Mouse (Mus musculus) midbrain, embryonic 14.5 days (tissue): ENCODE measurements around the gene Rbp4. TPM values are rescaled to one million over a fixed set of nuclear protein-coding genes. Genes with fewer than 3 reads are reported as not detected.

ENCODE experiments used
- ATAC-seq: fragments of 200-750 bp; cut with Nextera tagmentation; 2 replicates; pipeline ENCODE4 v1.8.0; 2017; ENCODE audit warnings: moderate number of reproducible peaks, moderate library complexity; ENCODE audit not compliant: low FRiP score, low TSS enrichment
- DNase-seq: peaks from one replicate; pipeline ENCODE4 v3.0.0-alpha.2; 2015
- H3K27ac ChIP-seq: fragments of 300-500 bp; sonication (generic); replicated peaks from 2 replicates; pipeline ENCODE4 v1.5.1; 2014; ENCODE audit warnings: mild to moderate bottlenecking, low read depth, low read length, moderate library complexity
- H3K27me3 ChIP-seq: fragments of 300-500 bp; sonication (generic); 2 replicates; pipeline ENCODE4 v1.6.1; 2014; ENCODE audit warnings: low read length, control low read depth, mixed read lengths; ENCODE audit not compliant: control insufficient read depth, insufficient read depth
- H3K36me3 ChIP-seq: fragments of 300-500 bp; sonication (generic); 2 replicates; pipeline ENCODE4 v1.6.1; 2014; ENCODE audit warnings: low read length, control low read depth; ENCODE audit not compliant: control insufficient read depth, insufficient read depth
- H3K4me1 ChIP-seq: fragments of 300-500 bp; sonication (generic); 2 replicates; pipeline ENCODE4 v1.6.1; 2014; ENCODE audit warnings: mild to moderate bottlenecking, antibody characterized with exemption, low read length, control low read depth; ENCODE audit not compliant: control insufficient read depth, insufficient read depth
- H3K4me2 ChIP-seq: fragments of 300-500 bp; sonication (generic); 2 replicates; pipeline ENCODE4 v1.6.1; 2014; ENCODE audit warnings: mild to moderate bottlenecking, low read length, moderate library complexity
- H3K4me3 ChIP-seq: fragments of 300-500 bp; sonication (generic); replicated peaks from 2 replicates; pipeline ENCODE4 v1.5.1; 2014; ENCODE audit warnings: low read depth, low read length
- H3K9ac ChIP-seq: fragments of 300-500 bp; sonication (generic); replicated peaks from 2 replicates; pipeline ENCODE4 v1.6.1; 2014; ENCODE audit warnings: mild to moderate bottlenecking, low read length, moderate library complexity
- H3K9me3 ChIP-seq: fragments of 300-500 bp; sonication (generic); 2 replicates; pipeline ENCODE4 v1.6.1; 2016; ENCODE audit warnings: low read length, control low read depth, mixed read lengths; ENCODE audit not compliant: control insufficient read depth
- WGBS: fragments of 180-500 bp; shearing (Covaris S2); extraction: QIAGEN DNeasy Blood & Tissue Kit; methylation state at CpG from one replicate; pipeline ENCODE4 v1.1.7; 2014; 5-methylcytosine and 5-hydroxymethylcytosine counted together
- polyA plus RNA-seq: library from polyadenylated mRNA; unstranded; fragments of >200 nt; fragmentation: Nextera tagmentation; extraction: Ambion mirVana; gene quantifications from 2 replicates; pipeline ENCODE4 v1.2.1, GENCODE M21; 2014

Rbp4 gene
- 3.5 and 4.1 TPM in 2 replicates for polyA plus RNA-seq

DNA sequence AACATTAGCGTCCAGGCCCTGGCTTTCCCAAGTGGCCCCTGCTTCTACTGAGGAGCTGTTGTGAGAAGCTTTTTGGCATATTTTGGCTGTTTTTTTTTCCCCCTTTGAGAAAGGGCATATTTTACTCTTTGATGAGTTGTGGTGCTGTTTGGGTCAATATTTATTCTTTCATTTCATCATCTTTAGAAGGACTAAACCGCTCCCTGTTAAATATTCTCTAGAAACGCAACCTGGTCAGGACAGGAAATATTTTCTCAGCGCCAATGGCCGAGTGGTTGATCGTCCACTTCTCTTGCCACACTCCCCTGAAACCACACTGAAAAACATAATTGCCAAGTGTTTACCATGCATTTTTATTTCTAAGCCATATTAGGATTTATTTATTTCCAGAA lies at the start of gene Rbp4:
TSS of gene Rbp4 (minus strand) at position 63 of the 392 bp plus-strand sequence.
- no peaks in the 10 kb centered on the region for H3K36me3 ChIP-seq
- peak within 1 kb of the TSS; percentile 53 for H3K4me3 ChIP-seq
- H3K4me1 ChIP-seq: no peaks in the 10 kb centered on the region
- ATAC-seq (no peak), DNase-seq (no peak)
- H3K9me3 ChIP-seq: no peaks in the 10 kb centered on the region
- peak within 1 kb of the TSS; percentile 54 for H3K9ac ChIP-seq
- peak within 1 kb of the TSS; percentile 79 for H3K4me2 ChIP-seq
- H3K27me3 ChIP-seq: peaks cover 14% of the 10 kb centered on the region
- H3K27ac ChIP-seq: no peak within 1 kb of the TSS
- 69% methylated on average over 6 of the region's 6 CpGs for WGBS

DNA sequence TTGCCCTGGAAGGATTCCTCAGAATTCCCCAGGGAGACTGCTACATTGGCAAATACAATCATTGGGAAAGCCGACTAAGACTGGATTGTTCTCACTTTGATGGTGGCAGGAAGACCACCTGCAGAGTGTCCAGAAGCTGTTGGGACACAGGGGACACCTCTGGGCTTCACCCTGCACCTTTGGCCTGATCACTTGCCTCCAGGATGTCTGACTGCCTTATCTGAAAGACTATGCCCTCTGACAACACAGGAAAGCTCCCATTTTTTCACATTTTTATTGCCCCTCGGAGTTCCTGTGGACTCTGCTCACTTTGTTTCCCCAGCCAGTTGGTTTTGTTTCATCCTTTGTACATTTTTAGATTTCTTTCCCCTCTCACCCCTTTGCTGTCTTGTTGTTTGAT lies 39.6 kb upstream of the Rbp4 start:
- 67% methylated on average over 2 of the region's 2 CpGs for WGBS
- H3K9me3 ChIP-seq: no peaks in the 10 kb centered on the region

GRCm38 (mm10) chr19:38161648-38162354 lies 36.7 kb upstream of the Rbp4 start:
- no peaks in the 10 kb centered on the region for H3K9me3 ChIP-seq
- no peaks in the 10 kb centered on the region for H3K27me3 ChIP-seq
- no peak overlapping the region for H3K27ac ChIP-seq
- no peak overlapping the region for H3K4me2 ChIP-seq
- no peaks in the 10 kb centered on the region for H3K36me3 ChIP-seq
- H3K4me3 ChIP-seq: no peak overlapping the region
- 94% methylated on average over 21 of the region's 21 CpGs for WGBS
- DNase-seq (no peak), ATAC-seq (no peak)
- H3K4me1 ChIP-seq: no peaks in the 10 kb centered on the region
- no peak overlapping the region for H3K9ac ChIP-seq

More for the DNA sequence above, 39.6 kb upstream of the Rbp4 start:
- H3K4me2 ChIP-seq: no peak overlapping the region
- no peak overlapping the region for H3K4me3 ChIP-seq
- no peak overlapping the region for H3K27ac ChIP-seq
- no peak overlapping the region for H3K9ac ChIP-seq
- no peaks in the 10 kb centered on the region for H3K27me3 ChIP-seq
- H3K36me3 ChIP-seq: no peaks in the 10 kb centered on the region
- no peak for ATAC-seq
- no peak for DNase-seq
- no peaks in the 10 kb centered on the region for H3K4me1 ChIP-seq

GRCm38 (mm10) chr19:38156243-38156642 lies 31.2 kb upstream of the Rbp4 start:
- WGBS: 96% methylated on average over 1 of the region's 1 CpGs
- no peak overlapping the region for H3K4me3 ChIP-seq

GRCm38 (mm10) chr19:38143540-38144271 lies 18.6 kb upstream of the Rbp4 start:
- no peak for DNase-seq
- ATAC-seq: no peak
- no peak overlapping the region for H3K9ac ChIP-seq
- no peak overlapping the region for H3K27ac ChIP-seq
- H3K4me3 ChIP-seq: no peak overlapping the region
- H3K27me3 ChIP-seq: no peaks in the 10 kb centered on the region
- H3K4me1 ChIP-seq: no peaks in the 10 kb centered on the region
- H3K4me2 ChIP-seq: no peak overlapping the region
- WGBS: 79% methylated on average over 4 of the region's 4 CpGs
- no peaks in the 10 kb centered on the region for H3K36me3 ChIP-seq
- H3K9me3 ChIP-seq: no peaks in the 10 kb centered on the region

More at GRCm38 (mm10) chr19:38156243-38156642, 31.2 kb upstream of the Rbp4 start:
- H3K4me1 ChIP-seq: no peaks in the 10 kb centered on the region
- no peak for ATAC-seq
- no peaks in the 10 kb centered on the region for H3K36me3 ChIP-seq
- H3K9me3 ChIP-seq: no peaks in the 10 kb centered on the region
- DNase-seq: no peak
- H3K27ac ChIP-seq: no peak overlapping the region
- H3K27me3 ChIP-seq: no peaks in the 10 kb centered on the region
- H3K9ac ChIP-seq: no peak overlapping the region
- no peak overlapping the region for H3K4me2 ChIP-seq

- Histone ChIP-seq H3K36me3 (no peaks in the 10 kb centered on the region), H3K27ac (no peak overlapping the region), H3K4me3 (no peak overlapping the region), H3K4me1 (no peaks in the 10 kb centered on the region), H3K9me3 (no peaks in the 10 kb centered on the region), H3K9ac (no peak overlapping the region), H3K27me3 (no peaks in the 10 kb centered on the region), H3K4me2 (no peak overlapping the region)
- 93% methylated on average over 6 of the region's 6 CpGs for WGBS
- DNase-seq: no peak
- ATAC-seq: no peak
Measured at GRCm38 (mm10) chr19:38134806-38135205, 9.7 kb upstream of the Rbp4 start.

DNA sequence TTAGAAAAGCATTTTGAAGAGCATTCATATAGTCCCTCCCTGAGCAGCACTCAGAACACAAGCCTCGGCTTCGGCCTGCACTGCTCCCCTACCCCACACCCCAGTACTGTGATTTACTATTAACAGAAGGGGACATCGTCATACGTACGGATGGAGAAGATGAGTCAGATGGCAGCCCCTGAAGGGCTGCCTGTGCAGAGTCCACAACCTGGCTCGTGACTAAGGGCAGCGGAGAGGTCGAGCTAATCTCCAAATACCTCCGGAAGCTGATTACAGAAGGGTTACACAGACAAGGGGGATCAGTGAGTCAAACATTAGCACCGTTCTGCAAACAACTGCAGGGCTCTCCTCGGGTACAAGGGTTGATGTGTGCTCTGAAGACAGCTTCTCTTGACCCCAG lies 8.9 kb upstream of the Rbp4 start:
- DNase-seq (no peak), ATAC-seq (no peak)
- Histone ChIP-seq H3K4me3 (no peak overlapping the region), H3K9me3 (no peaks in the 10 kb centered on the region), H3K4me1 (no peaks in the 10 kb centered on the region), H3K36me3 (no peaks in the 10 kb centered on the region), H3K4me2 (no peak overlapping the region), H3K9ac (no peak overlapping the region), H3K27me3 (no peaks in the 10 kb centered on the region), H3K27ac (no peak overlapping the region)
- 71% methylated on average over 11 of the region's 11 CpGs for WGBS

- H3K27me3 ChIP-seq: no peaks in the 10 kb centered on the region
- H3K9me3 ChIP-seq: no peaks in the 10 kb centered on the region
- no peaks in the 10 kb centered on the region for H3K4me1 ChIP-seq
- WGBS: 74% methylated on average over 6 of the region's 6 CpGs
- no peak within 1 kb of the TSS for H3K4me3 ChIP-seq
- ATAC-seq: no peak
- H3K4me2 ChIP-seq: no peak within 1 kb of the TSS
- H3K9ac ChIP-seq: no peak within 1 kb of the TSS
- H3K36me3 ChIP-seq: no peaks in the 10 kb centered on the region
- no peak within 1 kb of the TSS for H3K27ac ChIP-seq
- no peak for DNase-seq
Measured at GRCm38 (mm10) chr19:38132481-38132880, 7.4 kb upstream of the Rbp4 start, which contains the start of gene Pde6c. Pde6c (plus strand) TSS chr19:38132781.

DNA sequence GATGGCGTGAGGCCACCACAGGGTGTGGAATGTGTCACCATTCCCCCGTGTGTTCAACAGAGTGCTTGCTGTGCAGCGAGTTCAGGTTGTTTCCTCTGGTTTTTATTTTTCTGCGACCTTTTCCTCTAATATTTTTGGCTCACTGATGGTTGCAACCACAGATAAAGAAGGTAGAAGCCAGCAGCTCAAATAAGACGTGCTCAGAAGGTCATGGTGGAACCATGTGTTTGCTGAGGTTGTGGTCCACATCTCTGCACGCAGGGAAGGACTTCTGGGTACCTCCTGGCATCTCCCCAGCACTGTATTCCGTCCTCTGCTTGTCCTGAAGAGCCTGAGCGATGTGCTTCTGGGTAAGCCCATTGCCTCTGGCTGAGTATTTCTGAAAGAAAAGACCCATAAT lies 1.6 kb upstream of the Rbp4 start:
- ATAC-seq (no peak), DNase-seq (no peak)
- 80% methylated on average over 8 of the region's 8 CpGs for WGBS
- no peak overlapping the region for H3K9ac ChIP-seq
- H3K9me3 ChIP-seq: no peaks in the 10 kb centered on the region
- H3K4me1 ChIP-seq: no peaks in the 10 kb centered on the region
- H3K27ac ChIP-seq: no peak overlapping the region
- no peak overlapping the region for H3K4me3 ChIP-seq
- H3K36me3 ChIP-seq: no peaks in the 10 kb centered on the region
- peaks cover 14% of the 10 kb centered on the region for H3K27me3 ChIP-seq
- H3K4me2 ChIP-seq: no peak overlapping the region
